Mouse (Mus musculus): ENCODE data around the gene Acmsd.

The Acmsd gene

DNA sequence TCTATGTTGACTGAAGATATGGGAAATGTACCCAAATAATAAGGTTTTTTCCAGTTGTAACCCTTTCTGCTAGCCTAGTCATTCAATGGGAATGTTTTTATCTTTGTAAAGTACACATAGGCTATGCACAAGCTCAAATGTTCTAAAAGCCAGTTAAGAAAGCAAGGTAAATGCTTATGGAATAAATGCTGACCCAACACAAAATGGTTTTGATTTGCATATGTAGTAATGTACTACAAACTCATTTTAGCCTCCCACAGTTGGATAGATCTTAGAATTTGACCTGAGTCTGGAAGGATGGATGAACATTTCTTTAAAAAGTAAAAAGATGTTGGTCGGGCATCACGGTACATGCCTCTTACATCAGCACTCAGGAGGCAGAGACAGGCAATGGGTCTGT, 37.5 kb downstream of the Acmsd start:
- CTCF ChIA-PET: interaction anchor here in 3 of 4 experiments (0.8 to 1.5 kb wide), 4 partner anchors 66 to 270 kb away, joined by 3 to 9 read pairs (median 4); no protein-coding TSS in a partner anchor
- POLR2A ChIA-PET: interaction anchor here in 3 of 4 experiments (0.6 to 3.6 kb wide), 5 partner anchors 8 to 260 kb away, joined by 3 to 18 read pairs (median 3); partner anchors contain the start of gene Rab3gap1 (in 1 of the 3)

DNA sequence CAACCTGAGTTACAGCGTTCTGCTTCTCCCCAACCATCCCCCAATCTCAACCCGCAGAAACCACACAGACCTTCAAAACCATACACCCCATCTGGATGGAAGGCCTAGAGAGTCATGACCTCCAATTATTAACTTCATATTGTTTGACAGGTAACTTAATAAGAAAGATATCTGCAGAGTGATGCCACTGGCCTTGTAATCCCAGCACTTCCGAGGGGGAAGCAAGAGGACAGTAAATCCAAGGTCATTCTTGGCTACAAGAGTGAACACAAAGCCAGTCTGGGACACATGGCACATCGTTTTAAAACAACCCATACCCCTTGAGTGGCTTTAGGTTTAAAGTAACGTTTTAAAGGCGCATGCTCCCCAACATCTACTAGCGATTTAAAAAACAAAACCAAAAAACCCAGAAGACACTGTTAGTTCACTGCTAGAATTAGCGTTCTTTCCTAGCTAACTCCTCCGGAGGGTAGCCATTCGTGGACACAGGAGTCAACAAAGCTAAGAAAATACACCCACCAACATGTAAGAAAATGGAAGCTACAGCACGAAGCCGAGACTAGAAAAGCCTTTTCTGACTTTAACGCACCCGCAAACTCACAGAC, 44.1 kb downstream of the Acmsd start:
- POLR2A ChIA-PET: interaction anchor here in 3 of 4 experiments (0.6 to 5.2 kb wide), 51 partner anchors 9 to 644 kb away, joined by 3 to 90 read pairs (median 5); partner anchors contain the start of genes Dars (in 2 of the 3), R3hdm1 (in 2 of the 3), Rab3gap1 (in 2 of the 3) and Mcm6 (in 1 of the 3)
- CTCF ChIA-PET: interaction anchor here in 2 of 4 experiments (0.6 to 1.3 kb wide), 3 partner anchors 7 to 54 kb away, joined by 3 to 6 read pairs (median 3); no protein-coding TSS in a partner anchor

DNA sequence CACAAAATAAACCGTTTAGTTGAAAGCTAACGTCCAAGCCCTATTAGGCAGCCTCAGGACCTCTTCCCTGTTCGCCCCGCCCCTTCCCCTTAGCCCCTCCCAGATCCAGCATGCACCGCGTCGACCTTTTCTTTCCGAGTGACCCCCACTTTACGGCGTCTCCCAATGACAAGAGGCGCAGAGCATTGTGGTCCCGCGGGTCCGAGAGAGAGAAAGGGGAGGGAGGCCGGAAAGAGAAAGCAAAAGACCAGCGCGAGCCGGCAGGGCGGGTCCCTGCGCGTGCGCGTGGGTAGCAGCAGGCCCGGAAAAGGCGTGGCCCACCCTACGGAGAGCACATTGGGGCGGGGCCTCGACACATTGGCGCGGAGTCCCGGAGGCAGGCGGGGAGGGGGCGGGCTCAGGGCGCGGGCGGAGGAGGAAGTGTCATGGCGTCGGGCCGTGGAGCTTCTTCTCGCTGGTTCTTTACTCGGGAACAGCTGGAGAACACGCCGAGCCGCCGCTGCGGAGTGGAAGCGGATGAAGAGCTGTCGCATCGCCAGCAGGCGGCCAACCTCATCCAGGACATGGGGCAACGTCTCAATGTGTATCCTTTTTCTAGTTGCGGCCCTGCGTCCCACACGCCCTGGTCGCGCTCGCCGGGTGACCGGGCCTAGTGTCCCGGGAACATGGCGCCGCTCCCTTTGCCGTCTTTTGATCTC, 44.7 kb downstream of the Acmsd start, which contains the start of gene Ccnt2:
TSS of gene Ccnt2 (plus strand) at position 362 of the 698 bp plus-strand sequence.
- ChIA-PET POLR2A (interaction anchor here in 3 of 4 experiments (0.6 to 5.2 kb wide), 57 partner anchors 8 to 643 kb away, joined by 3 to 90 read pairs (median 4); partner anchors contain the start of genes Rab3gap1 (in 3 of the 3), Dars (in 2 of the 3), R3hdm1 (in 2 of the 3) and Mcm6 (in 1 of the 3)), CTCF (interaction anchor here in 2 of 4 experiments (0.6 to 1.3 kb wide), 4 partner anchors 8 to 53 kb away, joined by 3 to 6 read pairs (median 3); no protein-coding TSS in a partner anchor)

DNA sequence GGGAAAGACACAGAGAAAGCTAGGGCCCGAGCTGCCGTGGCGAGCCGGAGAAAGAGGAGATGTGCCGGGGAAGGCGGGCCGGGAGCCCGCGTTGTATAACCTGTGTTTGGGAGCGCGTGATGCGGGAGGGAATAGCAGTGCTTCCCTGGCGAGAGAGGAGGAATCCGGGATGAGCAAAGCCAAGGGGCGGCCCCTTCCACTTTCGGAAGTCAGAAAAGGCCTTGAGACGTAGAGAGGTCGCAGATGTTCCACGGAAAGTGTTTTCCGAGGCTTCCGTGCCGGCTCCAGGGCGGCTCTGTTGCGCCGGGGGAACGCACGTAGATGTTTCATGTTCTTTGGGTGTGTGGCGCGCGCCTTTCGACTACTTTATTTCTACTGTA, 45.3 kb downstream of the Acmsd start:
- ChIA-PET POLR2A (interaction anchor here in 3 of 4 experiments (0.6 to 5.2 kb wide), 40 partner anchors 7 to 643 kb away, joined by 3 to 90 read pairs (median 5); partner anchors contain the start of genes Rab3gap1 (in 3 of the 3), R3hdm1 (in 2 of the 3), Dars (in 1 of the 3) and Mcm6 (in 1 of the 3)), CTCF (interaction anchor here in 2 of 4 experiments (0.7 to 1.3 kb wide), 3 partner anchors 9 to 53 kb away, joined by 3 to 6 read pairs (median 3); no protein-coding TSS in a partner anchor)

DNA sequence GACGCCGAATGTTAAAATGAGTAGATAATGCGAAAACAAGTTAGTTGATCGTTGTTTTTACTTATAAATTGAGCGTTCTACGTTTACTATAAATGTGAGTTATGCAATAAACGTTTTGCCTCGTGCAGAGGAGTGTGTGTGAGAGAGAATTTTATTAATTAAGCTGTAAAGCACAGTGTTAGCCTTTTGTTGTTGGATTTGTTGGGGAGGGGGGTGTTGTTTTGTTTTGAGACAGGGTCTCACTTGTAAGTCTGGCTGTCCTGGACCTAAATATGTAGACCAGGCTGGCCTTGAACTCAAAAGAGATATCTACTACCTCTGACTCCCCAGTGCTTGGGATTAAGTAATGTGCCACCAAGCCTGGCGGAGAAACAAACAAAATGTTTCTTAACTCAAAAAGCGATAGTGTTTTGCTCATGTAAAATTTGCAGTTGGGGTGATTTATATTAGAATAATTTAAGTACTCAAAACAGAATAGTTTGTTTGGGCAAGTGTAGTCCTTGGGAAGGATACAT, 46.0 kb downstream of the Acmsd start:
- ChIA-PET CTCF (no interaction called here), POLR2A (interaction anchor here in 2 of 4 experiments (1.0 to 5.2 kb wide), 14 partner anchors 9 to 584 kb away, joined by 3 to 90 read pairs (median 8); partner anchors contain the start of genes Mcm6 (in 1 of the 2) and Rab3gap1 (in 1 of the 2))

DNA sequence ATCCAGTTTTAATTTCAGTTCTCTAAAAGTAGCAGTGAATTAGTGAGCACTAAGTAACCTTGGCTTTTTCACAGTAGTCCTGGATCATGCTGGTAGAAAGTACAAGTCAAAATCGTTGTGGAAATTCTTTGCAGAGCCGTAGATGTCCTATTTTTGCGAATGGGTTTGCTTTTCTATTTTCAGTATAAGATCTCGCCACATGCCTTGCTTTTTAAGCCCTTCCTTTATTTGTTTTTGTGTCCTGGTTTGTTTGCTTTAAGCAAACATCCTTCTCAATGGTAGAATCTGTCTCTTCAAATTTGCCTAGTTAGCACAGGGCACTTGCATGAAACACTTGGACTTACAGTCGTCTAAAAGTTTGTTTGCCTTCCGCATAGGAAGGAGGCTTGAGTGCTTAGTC, 47.0 kb downstream of the Acmsd start:
- ChIA-PET POLR2A (interaction anchor here in 1 of 4 experiments (1.3 kb wide), 1 partner anchor 12 kb away, joined by 4 read pairs; no protein-coding TSS in a partner anchor), CTCF (no interaction called here)

DNA sequence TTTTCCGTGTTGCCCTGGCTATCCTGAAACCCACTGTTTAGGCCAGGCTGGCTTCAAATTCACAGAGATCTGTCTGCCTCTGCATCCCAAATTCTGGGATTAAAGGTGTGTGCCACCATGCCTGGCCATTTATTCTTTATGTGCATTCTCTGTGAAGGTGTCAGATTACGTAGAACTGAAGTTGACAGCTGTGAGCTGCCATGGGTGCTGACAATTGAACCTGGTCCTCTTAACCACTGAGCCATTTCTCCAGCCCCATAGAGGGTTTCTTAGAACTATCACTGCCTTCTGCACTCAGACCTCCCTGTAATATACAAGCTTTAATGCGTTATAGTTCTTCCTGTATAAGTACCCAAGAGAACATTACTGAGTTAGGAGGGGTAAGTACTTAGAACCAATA, 49.4 kb downstream of the Acmsd start:
- CTCF ChIA-PET: no interaction called here
- POLR2A ChIA-PET: interaction anchor here in 1 of 4 experiments (1.0 kb wide), 1 partner anchor 9 kb away, joined by 5 read pairs; no protein-coding TSS in a partner anchor

DNA sequence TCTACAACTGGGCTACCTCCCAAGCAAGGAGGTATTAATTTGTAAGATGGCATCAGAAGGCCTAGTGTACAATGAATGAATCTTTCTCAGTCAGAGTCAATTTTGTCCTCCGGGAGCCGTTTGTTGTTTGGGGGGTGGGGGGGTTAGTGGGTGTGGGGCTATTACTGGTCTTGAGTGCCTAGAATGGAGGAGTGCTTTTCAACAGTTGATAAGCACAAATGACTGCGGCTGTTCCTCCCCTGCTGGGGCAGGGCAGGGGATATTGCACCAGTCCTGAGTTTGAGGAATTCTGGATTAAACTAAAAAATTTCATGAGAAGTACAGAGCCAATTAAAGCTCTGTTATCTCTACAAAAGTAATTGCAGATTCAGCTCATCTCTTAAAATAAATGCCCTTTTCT, 50.9 kb downstream of the Acmsd start:
- POLR2A ChIA-PET: interaction anchor here in 1 of 4 experiments (1.0 to 8.9 kb wide), 5 partner anchors 7 to 24 kb away, joined by 3 to 90 read pairs (median 6); partner anchors contain the start of gene Ccnt2
- CTCF ChIA-PET: no interaction called here

DNA sequence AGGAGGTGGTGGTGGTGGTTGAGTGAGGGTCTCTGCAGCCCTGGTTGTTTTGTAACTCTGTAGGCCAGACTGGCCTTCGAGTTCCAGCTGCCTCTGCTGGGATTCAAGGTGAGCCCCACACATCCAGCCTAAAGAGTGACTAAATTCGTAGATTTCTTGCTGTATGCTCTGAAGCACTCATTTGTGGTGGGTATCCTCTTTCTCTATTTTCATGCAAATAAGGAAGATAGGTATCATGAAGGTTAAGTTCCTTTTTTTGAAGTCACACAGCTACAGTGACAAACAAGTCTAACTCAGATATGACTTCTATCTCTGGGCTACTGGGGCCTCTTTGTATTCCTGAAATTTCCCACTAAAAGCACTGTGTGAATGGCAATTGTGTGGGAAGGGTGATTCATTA, 51.6 kb downstream of the Acmsd start:
- CTCF ChIA-PET: interaction anchor here in 1 of 4 experiments (0.6 kb wide), 1 partner anchor 84 kb away, joined by 11 read pairs; no protein-coding TSS in a partner anchor
- POLR2A ChIA-PET: interaction anchor here (0.6 to 8.9 kb wide), 14 partner anchors 8 to 579 kb away, joined by 3 to 90 read pairs (median 5); partner anchors contain the start of gene Ccnt2 (in 1 of the 4)

DNA sequence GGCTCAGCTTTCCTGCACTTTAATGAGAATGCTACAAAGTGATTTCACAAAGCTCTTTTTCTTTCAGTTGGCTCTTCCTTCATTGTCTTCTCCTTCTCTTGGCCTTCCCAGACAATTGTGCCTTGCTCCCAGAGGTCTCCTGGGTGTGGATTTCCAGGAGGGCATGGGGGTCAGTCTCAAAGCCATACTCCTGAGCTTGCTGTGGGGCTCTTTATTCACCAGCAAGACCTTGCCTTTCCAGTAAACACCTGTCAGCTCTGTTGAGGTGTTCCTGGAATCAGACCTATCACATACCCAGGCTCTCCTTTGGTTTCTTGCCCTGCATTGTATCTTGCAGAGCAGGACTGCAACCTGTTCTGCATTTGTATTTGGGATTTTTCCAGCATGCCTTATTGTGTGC, 54.6 kb downstream of the Acmsd start:
- CTCF ChIA-PET: interaction anchor here in 1 of 4 experiments (0.7 kb wide), 1 partner anchor 10 kb away, joined by 3 read pairs; the partner anchor contains the start of gene Ccnt2
- POLR2A ChIA-PET: interaction anchor here in 3 of 4 experiments (0.6 to 8.9 kb wide), 15 partner anchors 10 to 561 kb away, joined by 3 to 90 read pairs (median 4); partner anchors contain the start of genes Ccnt2 (in 3 of the 3), R3hdm1 (in 1 of the 3) and Rab3gap1 (in 1 of the 3)

DNA sequence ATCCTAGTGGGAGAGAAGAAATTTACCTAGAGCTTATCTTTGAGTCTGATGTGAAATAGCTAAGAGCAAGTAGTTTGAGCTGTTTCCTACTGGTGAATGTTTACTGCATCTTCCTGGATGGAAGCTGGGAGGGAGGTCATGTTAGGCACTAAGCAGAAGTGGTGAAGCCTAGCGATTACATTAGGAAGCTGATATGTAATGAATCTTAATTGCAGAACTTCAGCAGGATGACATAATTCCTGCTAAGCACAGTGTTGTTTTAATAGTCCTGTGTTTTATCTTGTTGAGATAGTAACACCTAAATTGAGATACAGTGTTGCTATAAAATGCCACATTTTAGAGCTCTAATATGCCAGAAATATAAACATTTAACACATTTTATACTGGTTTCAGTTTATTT, 56.7 kb downstream of the Acmsd start:
- ChIA-PET POLR2A (interaction anchor here in 2 of 4 experiments (0.9 to 8.9 kb wide), 9 partner anchors 8 to 631 kb away, joined by 3 to 90 read pairs (median 3); partner anchors contain the start of genes Ccnt2 (in 2 of the 2), Dars (in 1 of the 2) and Rab3gap1 (in 1 of the 2)), CTCF (no interaction called here)

DNA sequence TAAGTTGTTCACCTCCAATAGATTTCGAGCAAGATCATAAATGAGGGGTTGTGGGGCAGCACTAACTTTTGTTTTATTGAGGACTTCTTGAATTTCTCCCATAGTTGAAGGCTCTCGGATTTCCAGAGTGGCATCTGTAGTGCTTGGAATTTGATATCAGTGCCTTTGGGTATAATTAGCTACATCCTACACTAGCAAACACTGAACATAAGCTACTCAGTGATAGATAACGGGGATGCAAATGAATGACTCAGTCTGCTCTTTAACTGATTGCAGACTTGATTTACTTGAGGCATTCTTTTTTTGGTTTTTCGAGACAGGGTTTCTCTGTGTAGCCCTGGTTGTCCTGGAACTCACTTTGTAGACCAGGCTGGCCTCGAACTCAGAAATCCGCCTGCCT, 59.7 kb downstream of the Acmsd start:
- CTCF ChIA-PET: interaction anchor here in 1 of 4 experiments (0.7 kb wide), 1 partner anchor 434 kb away, joined by 3 read pairs; no protein-coding TSS in a partner anchor

DNA sequence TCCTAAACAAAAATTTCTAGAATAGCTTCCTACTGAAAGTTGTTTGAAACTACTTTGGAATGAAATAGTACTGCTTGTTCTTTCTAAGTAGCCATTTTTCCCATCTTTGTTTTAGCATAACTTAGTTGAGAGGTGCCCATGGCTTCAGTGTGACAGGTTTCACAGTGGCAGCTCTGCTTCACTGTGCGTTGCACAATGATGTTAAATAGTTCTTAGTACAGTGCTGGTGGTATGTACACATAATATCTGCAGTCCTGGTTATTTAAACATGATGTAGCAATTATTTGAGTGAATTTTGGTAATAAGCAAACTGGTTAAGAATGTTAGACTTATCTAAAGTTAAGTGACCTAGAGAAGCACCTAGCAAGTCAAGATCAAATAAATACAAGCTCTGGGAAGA, 64.2 kb downstream of the Acmsd start:
- ChIA-PET CTCF (no interaction called here), POLR2A (interaction anchor here in 2 of 4 experiments (1.3 to 5.6 kb wide), 6 partner anchors 9 to 19 kb away, joined by 3 to 35 read pairs (median 8); partner anchors contain the start of gene Ccnt2 (in 1 of the 2))

More for the DNA sequence above, 59.7 kb downstream of the Acmsd start:
- POLR2A ChIA-PET: interaction anchor here in 2 of 4 experiments (0.5 to 8.9 kb wide), 8 partner anchors 10 to 79 kb away, joined by 3 to 90 read pairs (median 4); partner anchors contain the start of genes Rab3gap1 (in 2 of the 2) and Ccnt2 (in 1 of the 2)

DNA sequence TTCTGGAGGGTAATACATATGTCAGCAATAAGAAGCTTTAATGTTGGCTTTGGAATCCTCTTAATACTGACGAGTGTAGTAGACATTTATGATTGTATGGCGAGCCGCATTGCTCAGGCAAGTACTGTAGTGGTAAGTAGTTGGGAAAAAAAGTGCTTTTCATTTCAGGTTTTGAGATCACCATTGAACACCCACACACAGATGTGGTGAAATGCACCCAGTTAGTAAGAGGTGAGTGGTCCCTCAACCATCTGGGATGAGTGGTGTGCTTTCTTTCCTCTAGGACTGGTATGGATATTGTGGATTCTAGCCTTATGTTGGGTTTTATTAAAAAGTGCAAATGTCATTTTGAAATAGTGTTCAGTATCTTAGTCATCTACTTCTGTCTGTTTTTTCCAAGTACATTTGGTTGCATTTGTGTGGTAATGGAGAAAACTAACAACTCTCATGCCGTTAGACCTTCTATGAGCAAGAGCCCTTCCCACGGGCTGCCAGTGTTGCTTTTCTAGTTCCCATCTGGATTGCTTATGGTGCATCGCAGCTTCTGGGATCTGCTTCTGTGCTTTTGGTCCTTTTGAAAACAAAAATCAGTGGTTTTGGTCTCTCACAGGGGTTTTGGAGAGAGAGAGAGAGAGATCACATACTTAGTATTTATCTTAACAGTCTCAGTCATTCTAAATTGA, 66.0 kb downstream of the Acmsd start:
- ChIA-PET CTCF (interaction anchor here in 1 of 4 experiments (0.6 kb wide), 1 partner anchor 115 kb away, joined by 4 read pairs; no protein-coding TSS in a partner anchor), POLR2A (interaction anchor here in 3 of 4 experiments (0.5 to 5.6 kb wide), 11 partner anchors 7 to 869 kb away, joined by 3 to 35 read pairs (median 5); partner anchors contain the start of gene Ccnt2 (in 2 of the 3))

DNA sequence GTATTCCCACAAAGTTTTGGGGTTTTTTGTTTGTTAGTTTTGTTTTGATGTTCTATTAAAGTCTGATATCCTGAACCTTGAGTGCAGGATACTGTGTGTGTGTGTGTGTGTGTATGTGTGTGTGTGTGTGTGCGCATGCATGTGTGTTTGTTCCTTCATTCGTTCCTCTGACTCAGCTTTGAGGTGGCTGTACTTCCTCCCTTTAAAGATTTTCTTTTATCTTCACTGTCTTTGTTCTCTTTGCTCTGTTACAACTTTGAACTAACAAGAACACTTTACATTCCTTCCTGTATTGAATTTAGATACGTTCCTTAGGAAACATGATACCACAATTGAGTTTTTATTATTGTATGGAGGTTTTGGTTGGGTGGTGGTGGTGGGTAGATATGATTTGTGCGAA, 67.1 kb downstream of the Acmsd start:
- POLR2A ChIA-PET: interaction anchor here in 2 of 4 experiments (0.8 to 5.6 kb wide), 7 partner anchors 11 to 41 kb away, joined by 3 to 35 read pairs (median 5); partner anchors contain the start of gene Ccnt2 (in 1 of the 2)
- CTCF ChIA-PET: no interaction called here

DNA sequence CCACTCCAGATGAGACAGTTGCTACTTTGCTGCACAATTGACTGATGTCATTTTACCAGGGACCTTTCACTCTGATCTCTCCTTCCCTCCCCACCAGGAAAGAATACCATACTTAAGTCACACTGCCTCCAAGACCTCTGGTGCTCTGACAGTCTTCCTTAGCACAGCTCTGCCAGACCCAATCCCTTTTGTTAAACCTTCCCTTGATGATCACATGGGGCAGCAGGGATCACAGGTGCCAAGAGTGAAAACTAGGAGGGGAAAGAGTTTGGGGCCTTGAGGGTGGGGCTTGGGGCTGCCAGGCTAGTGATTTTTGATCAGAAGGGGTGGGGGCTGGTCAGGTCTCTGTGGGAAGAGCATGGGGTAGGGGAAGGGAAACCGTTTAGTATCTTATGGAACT, 67.5 kb downstream of the Acmsd start:
- ChIA-PET CTCF (interaction anchor here in 1 of 4 experiments (1.5 kb wide), 1 partner anchor 30 kb away, joined by 3 read pairs; no protein-coding TSS in a partner anchor), POLR2A (interaction anchor here in 2 of 4 experiments (1.2 to 3.2 kb wide), 5 partner anchors 10 to 40 kb away, joined by 3 to 12 read pairs (median 5); partner anchors contain the start of gene Ccnt2 (in 1 of the 2))

DNA sequence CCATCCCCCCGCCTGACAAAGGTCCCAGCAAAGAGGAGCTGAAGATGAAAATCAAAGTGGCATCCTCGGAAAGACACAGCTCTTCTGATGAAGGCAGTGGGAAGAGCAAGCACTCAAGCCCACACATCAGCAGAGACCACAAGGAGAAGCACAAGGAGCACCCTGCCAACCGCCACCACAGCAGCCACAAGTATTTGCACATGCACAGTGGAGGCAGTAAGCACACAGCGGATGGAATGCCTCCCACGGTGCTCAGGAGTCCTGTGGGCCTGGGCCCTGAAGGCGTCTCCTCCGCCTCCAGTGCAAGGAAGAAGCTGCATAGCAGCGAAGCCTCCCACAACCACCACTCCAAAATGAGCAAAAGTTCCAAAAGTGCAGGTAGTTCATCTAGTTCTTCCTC, 73.7 kb downstream of the Acmsd start:
- CTCF ChIA-PET: interaction anchor here in 3 of 4 experiments (0.5 to 1.5 kb wide), 4 partner anchors 24 to 307 kb away, joined by 3 to 5 read pairs (median 4); no protein-coding TSS in a partner anchor
- POLR2A ChIA-PET: interaction anchor here (0.8 to 3.2 kb wide), 17 partner anchors 9 to 614 kb away, joined by 3 to 16 read pairs (median 5); partner anchors contain the start of genes Ccnt2 (in 2 of the 4) and Dars (in 1 of the 4)

Data from embryonic stem cell, embryonic (primary cell).